Mouse (Mus musculus) bone marrow macrophage, adult 2 months (primary cell): ENCODE data around the gene Rab15. TPM values are rescaled to one million over a fixed set of nuclear protein-coding genes. Genes with fewer than 3 reads are reported as not detected.

Source experiments
- H3K27ac ChIP-seq: 2 replicates; pipeline ENCODE4 v1.5.1; 2012; ENCODE audit warnings: low read depth, low read length; ENCODE audit not compliant: insufficient read depth
- H3K4me1 ChIP-seq: 2 replicates; pipeline ENCODE4 v1.6.1; 2012; ENCODE audit warnings: low read length; ENCODE audit not compliant: control insufficient read depth, insufficient read depth
- H3K4me3 ChIP-seq: 2 replicates; pipeline ENCODE4 v1.5.1; 2012; ENCODE audit warnings: mild to moderate bottlenecking, low read length, moderate library complexity; ENCODE audit not compliant: insufficient read depth
- CTCF ChIP-seq: IDR thresholded peaks from 2 replicates; pipeline ENCODE4 v1.5.1; 2012; ENCODE audit warnings: low read depth, mild to moderate bottlenecking, low read length, moderate library complexity
- POLR2A ChIP-seq: IDR thresholded peaks from 2 replicates; pipeline ENCODE4 v1.6.1; 2012; ENCODE audit warnings: mild to moderate bottlenecking, low read depth, low read length, borderline replicate concordance
- polyA plus RNA-seq: library from polyadenylated mRNA; stranded (reverse); fragments of >200 nt; gene quantifications from 2 replicates; pipeline ENCODE4 v1.2.4, GENCODE M21; 2012; ENCODE audit not compliant: missing spikeins, insufficient read depth, insufficient read length

Gene Rab15
- polyA plus RNA-seq, 1 experiment = not detected

DNA sequence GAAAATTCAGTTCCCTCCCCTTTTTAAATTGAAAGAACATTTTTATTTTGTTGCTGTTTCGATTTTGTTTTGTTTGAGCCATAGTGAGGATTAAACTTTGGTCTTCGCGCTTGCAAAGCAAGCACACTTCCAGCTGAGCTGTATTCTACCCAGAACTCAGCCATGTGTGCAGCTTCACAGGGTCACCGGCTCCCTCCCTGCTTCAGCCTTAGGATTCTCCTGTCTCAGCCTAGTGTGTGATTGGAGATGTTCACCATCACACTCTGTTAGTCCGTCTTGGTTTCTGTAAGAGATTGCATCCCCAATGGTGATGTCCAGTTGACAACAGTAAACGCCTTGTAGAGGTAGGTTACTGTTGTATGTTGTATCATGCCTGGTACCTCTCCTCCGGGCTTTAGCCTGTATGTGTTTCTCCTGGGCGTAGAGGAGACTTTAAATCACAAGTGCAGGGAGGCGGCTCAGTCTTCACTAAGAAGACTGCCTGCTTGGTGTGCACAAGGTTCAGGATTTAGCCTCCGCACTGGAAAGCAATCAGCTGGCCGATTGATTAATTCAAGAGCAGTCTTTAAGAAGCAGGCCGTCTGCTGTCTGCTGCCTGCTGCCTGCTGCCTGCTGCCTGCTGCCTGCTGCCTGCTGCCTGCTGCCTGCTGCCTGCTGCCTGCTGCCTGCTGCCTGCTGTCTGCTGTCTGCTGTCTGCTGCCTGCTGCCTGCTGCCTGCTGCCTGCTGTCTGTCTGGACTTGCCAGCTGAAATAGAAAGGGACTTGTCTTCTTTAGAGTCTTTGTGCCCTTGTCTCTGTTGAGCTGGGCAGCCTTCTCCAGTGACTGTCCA lies 41.9 kb downstream of the Rab15 start:
- Histone ChIP-seq H3K4me1 (peaks cover 8% of the 10 kb centered on the region), H3K4me3 (no peak overlapping the region), H3K27ac (no peak overlapping the region)
- no peak for TF ChIP-seq CTCF
- no peak for TF ChIP-seq POLR2A

- H3K27ac ChIP-seq = no peak overlapping the region
- peaks cover 8% of the 10 kb centered on the region for H3K4me1 ChIP-seq
- no peak overlapping the region for H3K4me3 ChIP-seq
- TF ChIP-seq POLR2A (no peak), CTCF (no peak)
These were observed 42.8 kb downstream of the Rab15 start for GRCm38 (mm10) chr12:76779951-76780350.

GRCm38 (mm10) chr12:76778305-76779083 lies 44.2 kb downstream of the Rab15 start:
- Histone ChIP-seq H3K4me3 (no peak overlapping the region), H3K27ac (peak overlapping the region; percentile 16), H3K4me1 (peaks cover 8% of the 10 kb centered on the region)
- TF ChIP-seq POLR2A (no peak), CTCF (no peak)

GRCm38 (mm10) chr12:76777845-76778244 lies 44.9 kb downstream of the Rab15 start:
- no peak overlapping the region for H3K27ac ChIP-seq

DNA sequence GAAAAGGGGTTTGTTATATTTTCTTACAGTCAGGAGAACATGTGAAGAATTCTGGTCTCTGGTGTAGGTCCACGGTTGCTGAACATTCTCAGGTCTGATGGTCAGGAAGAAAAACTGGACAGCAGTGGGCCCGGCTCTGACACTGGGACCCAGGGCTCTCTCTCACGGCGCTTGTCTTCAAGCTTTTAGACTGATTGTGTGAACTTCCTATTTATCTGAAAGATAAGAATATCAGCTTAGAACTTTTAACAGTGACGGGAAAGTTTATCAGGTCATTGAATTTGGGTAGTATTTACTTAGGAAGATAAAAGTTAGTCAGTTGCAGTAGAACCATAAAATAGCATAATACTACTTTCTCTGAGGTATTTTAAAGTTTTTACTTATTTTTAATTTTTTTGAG lies 45.8 kb downstream of the Rab15 start:
- no peak overlapping the region for H3K4me3 ChIP-seq
- no peak overlapping the region for H3K27ac ChIP-seq
- H3K4me1 ChIP-seq = peaks cover 8% of the 10 kb centered on the region
- TF ChIP-seq POLR2A (no peak), CTCF (no peak)

More at GRCm38 (mm10) chr12:76777845-76778244, 44.9 kb downstream of the Rab15 start:
- Histone ChIP-seq H3K4me1 (peaks cover 8% of the 10 kb centered on the region), H3K4me3 (no peak overlapping the region)
- TF ChIP-seq POLR2A (no peak), CTCF (no peak)

GRCm38 (mm10) chr12:76775132-76775531 lies 47.6 kb downstream of the Rab15 start:
- Histone ChIP-seq H3K4me1 (peaks cover 8% of the 10 kb centered on the region), H3K4me3 (no peak overlapping the region), H3K27ac (no peak overlapping the region)
- no peak for TF ChIP-seq POLR2A
- TF ChIP-seq CTCF = no peak

GRCm38 (mm10) chr12:76774652-76775051 lies 48.1 kb downstream of the Rab15 start:
- TF ChIP-seq CTCF = no peak
- no peak for TF ChIP-seq POLR2A
- peaks cover 8% of the 10 kb centered on the region for H3K4me1 ChIP-seq
- H3K27ac ChIP-seq = no peak overlapping the region
- H3K4me3 ChIP-seq = no peak overlapping the region

DNA sequence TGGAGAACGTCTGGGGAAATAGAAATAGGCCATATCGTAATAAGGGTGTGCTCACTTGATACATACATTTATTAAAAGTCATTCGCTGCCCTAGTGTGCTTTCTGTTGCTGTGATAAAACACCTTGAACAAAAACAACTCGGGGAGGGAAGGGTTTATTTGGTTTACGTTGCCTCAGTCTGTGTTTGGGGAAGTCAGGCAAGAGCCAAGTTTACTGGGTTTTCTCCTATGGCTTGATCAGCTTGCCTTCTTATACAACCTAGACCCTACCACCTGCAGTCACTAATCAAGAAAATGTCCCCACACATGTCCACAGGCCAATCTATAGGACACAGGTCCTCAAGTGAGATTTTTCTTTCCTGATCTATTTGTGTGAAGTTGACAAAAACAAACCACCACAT lies 51.2 kb downstream of the Rab15 start:
- no peak overlapping the region for H3K4me3 ChIP-seq
- TF ChIP-seq POLR2A (no peak), CTCF (no peak)

DNA sequence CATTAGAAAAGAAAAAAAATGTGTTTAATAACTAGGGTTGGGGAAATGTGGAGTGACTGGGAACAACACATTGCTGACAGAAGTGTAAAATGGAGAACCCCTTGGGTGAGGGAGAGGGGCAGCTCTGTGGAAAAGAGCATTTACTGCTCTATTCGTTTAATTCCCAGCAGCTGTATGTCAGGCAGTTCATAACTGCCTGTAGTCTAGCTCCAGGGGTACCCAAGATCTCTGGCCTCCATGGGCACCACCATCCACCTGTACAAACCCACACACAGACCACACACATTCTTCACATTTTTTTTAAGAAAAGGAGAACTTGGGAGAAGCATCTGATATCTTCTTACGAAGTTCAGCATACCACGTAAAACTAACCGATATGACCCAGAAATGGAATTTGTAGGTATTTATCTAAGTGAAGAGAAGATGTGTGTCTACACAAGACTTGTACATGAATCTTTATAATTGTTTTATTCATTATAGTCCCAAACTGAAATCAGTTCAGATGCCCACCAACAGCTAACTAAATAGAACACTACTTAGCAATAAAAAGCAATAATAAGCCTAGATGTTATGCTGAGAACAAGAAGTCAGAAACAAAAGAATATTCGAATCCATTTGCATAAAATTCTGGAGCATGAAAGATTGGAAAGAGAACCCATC lies 51.7 kb downstream of the Rab15 start:
- Histone ChIP-seq H3K4me1 (peaks cover 5% of the 10 kb centered on the region; the same call in 1 of the 2 replicates), H3K4me3 (no peak overlapping the region), H3K27ac (no peak overlapping the region)
- TF ChIP-seq POLR2A (no peak), CTCF (no peak)

More for the DNA sequence above, 51.2 kb downstream of the Rab15 start:
- Histone ChIP-seq H3K4me1 (no peaks in the 10 kb centered on the region), H3K27ac (no peak overlapping the region)

GRCm38 (mm10) chr12:76765901-76766630 lies 56.6 kb downstream of the Rab15 start:
- no peak overlapping the region for H3K27ac ChIP-seq
- H3K4me1 ChIP-seq = peaks cover 8% of the 10 kb centered on the region
- no peak for TF ChIP-seq POLR2A
- TF ChIP-seq CTCF = no peak
- peak overlapping the region; percentile 74 for H3K4me3 ChIP-seq
